Mouse (Mus musculus) right cerebral cortex, postnatal 14 days (tissue): ENCODE measurements around the gene Tbc1d9.

Experiments used
- DNase-seq: peaks from one replicate; pipeline ENCODE4 v3.0.0; 2022

The Tbc1d9 gene

DNA sequence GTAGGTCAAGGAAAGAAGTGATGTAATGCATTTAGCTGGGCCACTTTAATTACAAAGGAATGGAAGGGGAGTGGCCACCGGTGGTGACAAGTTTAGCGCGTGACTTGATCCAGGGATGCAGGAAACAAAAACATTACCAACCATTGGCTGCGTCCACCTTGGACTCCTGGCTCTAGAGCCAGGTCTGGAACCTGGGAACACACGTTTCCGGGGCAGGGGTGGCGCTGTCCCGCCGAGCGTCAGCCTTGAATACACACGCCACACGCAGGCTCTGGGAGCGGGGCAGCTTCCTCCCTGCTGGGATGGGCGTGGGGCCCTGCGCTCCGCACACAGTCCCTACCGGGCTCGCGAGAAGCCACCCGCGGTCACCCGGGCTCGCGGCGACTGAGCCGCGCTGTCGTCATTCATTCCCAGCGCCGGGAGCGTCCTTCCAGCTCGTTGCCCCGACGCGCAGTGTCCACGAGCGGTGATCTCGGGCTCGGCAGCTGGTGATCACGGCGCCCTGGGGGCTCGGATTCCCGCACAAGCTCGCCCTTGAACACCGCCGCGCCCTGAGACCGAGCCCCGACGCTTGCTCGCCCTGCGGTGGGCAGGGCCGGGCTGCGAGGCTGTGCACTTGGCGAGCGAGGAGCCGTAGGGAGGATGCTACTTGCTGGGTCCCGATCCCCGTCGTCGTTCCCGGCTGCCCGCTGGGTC lies at the start of gene Tbc1d9:
Gene Tbc1d9, plus strand, starts transcription at position 118 of the 696 bp plus-strand sequence.
- DNase-seq, result peak; percentile 76

DNA sequence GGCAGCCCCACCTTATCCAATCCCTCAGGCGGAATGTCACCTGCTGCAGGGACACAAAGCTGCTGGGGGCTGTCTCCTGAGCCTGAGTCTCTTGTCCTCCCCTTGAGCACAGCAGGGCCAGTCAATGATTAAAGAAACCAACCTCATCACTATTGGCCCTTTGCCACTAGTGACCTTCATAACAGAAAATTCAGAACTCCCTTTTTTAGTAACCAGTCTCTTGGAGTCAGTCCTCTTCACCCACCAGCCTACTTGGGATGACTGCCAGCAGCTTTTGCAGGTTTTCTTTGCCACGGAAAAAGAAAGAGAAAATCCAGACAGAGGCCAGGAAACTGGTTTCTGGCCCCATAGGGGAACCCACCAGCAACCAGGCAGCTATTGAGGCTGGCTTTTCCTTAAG lies 30.1 kb upstream of the Tbc1d9 start:
- no peak for DNase-seq

DNA sequence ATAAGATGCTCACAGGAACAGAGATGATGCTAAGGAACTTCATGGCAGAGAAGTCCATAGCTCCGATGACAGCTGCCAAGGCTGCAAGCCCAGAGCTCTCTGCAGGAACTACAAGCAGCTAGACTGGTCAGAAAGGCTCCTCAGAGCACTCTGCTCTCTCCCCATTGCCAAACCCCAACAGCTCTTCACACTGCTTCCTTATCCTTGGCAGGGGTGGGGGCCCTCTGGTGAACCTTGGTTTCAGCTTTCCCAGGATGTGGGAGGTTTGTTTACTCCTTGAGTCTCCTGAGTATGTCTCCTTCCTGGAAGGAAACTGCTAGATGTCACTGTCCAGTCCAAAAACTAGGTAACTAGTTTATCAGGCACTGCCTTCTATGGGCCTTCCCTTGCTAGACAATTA lies 25.1 kb upstream of the Tbc1d9 start:
- DNase-seq, result no peak

DNA sequence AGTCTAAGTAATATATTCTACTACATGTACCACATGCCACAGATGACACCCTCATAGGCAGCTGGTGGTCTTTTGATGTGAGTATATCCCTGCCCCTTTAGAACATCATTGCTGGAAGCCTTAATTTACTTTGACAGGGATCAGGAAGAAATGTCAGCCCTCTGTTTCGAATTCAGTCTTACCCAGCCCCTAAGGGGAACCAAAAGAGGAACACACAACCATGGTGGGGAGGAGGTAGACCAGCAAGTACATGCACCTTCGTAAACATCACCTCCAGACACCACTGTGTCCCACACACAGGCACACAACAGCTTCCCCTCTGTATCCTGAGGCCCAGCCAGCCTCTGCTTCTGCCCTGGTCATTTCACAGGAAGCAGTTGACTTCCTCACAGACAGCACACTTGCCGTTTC lies 24.4 kb upstream of the Tbc1d9 start:
- no peak for DNase-seq

DNA sequence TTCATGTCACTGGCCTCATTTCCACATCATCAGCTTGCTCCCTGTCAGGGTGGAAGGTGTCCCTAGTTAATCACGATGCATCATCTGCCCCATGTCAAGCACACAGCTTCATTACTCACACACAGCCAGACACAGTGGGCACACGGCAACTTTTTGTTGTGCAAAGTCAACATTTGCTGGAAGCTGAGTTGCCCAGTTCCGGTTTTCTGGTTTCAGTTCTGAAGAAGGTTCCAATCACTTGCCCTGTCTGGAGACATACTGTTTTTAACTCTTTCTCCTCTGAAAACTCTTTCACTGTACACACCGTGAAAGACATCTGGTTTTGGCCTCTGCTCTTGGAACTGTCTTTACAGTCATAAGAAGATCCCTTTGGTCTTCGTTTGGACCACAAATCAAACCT lies 23.8 kb upstream of the Tbc1d9 start:
- no peak for DNase-seq

DNA sequence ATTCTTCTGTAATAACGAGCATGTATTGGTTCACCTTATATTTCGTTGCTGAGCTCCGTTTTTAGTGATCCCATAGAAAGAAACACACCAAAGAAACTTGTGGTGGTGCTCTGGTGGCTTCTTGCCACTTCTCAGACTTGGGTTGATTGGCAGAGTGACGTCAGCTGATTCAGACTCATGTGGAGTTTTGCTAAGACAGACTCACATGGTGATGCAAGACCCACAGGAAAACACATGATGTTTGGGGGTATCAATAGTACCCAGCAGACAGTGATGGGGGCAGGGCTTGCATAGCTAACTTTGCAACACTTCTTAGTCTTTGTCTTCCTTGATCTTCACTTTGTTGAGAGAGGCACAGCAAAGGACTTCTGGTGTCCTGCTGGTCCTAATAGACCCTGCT lies 20.6 kb upstream of the Tbc1d9 start:
- DNase-seq, result no peak

DNA sequence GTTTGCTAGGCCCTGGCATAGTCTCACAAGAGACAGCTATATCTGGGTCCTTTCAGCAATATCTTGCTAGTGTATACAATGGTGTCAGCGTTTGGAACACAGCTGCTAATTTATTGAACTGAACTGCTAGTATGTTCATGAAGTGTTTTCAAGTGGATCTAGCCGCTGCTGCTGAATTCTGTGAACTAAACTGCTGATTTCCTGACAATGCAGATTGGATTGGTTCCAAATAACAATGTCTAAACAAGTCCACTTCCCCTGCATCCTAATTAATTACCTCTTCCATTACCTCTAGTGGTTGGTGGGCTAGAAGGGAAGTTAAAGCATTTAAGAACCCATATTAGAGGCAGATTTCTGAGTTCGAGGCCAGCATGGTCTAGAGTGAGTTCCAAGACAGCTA lies 19.7 kb upstream of the Tbc1d9 start:
- DNase-seq, result no peak

DNA sequence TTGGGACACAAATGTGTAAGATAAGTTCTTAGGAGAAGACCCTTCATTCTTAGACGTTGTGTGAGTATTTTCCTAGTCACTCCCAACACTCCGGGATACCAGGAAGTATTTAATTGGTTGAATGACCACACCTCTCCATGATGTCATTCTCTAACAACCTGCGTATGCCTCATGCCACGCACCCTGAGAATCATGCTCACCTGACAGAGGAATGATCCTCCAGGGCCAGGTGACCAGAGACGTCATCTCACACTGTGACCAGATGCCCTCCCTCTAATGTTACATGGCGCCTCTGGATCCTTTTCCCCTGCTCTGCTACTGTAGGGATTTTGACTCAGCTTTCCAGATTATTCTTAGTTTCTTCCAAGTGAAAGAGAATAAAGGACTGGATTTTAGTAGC lies 16.0 kb upstream of the Tbc1d9 start:
- DNase-seq, result no peak

DNA sequence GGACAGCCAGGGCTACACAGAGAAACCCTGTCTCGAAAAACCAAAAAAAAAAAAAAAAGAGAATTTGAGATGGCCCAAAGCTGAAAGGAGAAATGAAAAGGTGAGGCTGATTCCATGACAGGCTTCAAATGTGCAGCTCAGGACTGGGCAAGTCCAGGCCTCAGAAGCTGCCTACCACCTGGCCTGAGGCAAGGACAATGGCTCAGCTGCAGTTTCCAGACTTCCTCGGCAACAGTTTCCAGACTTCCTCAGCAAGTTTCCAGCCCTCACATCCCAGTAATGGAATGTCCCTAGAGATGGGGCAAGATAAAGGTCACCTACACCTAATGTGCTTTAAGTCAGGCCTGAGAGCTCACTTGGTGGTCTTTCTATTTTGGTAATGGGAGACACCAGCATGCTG lies 13.1 kb upstream of the Tbc1d9 start:
- no peak for DNase-seq

DNA sequence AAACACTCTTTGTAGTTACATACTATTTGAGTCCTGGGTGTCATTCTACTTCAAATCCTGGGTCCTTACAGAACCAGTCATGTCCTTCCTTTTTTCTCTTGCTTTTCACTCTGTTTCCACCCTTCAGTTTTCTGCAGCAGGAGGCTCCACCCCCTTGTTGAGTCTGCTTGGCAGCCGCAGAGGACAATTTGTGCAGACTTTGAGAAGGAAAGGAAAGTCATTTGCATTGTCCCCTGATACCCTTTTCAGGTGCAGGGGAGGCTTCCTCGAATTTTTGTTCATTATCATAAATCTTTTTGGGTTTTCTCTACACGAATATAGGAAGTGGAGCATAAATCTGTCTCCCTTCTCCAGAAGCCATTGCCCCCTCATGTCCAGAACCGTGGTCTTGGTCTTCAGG lies 12.7 kb upstream of the Tbc1d9 start:
- DNase-seq, result no peak

DNA sequence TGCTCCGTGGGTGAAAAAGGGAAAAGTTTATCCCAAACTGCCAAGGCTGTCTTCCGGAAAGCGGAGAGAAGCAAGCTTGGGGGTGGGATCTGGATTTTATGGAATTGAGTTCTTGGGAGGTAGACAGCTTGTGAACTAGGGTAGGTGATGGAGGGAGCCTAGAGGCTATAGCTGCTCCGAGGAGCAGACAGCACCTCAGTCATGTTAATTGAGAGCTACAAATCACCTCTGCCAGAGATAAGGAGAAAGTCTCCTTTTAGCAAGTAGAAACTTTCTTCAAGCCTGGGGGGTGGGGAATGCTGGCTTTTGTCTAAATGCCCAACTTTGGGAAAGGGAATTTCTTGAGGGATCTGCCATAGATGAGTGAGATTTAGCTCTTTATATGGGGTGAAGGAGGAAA lies 10.0 kb upstream of the Tbc1d9 start:
- DNase-seq, result no peak

DNA sequence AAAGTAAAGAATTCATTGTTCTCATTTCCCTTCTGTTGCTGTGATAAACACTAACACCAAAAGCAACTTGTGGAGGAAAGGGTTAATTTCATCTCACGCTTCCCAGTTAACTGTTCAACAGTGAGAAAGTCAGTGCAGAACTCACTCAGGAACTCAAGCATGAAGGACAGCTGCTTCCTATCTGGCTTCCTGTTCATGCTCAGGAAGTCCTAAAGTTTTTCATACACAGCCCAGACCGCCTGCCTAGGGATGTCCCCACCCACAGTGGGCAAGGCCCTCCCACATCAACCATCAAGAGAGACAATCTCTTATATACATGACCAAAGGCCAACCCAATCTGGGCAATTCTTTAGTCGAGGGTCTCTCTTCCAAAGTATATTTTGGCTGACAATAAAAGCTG lies 6.2 kb upstream of the Tbc1d9 start:
- DNase-seq, result no peak

DNA sequence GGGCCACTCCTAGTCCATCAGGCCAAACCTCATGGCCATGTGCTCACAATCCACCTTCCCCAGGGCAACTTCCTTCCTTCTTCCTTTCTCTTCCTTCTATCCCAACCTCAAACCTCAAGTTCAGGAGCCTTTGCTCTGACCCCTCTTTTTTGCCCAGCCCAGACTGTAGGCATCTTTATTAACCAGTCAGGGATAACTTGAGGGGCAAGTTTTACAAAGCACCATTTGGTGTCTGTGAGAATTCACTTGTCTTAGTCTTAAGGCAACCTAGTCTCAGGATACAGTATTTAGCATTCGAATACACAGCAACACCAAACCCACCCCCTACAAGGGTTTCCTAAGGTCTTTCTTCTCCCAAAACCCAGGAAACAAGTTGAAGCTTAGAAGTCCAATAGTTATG lies 5.5 kb upstream of the Tbc1d9 start:
- DNase-seq, result no peak

DNA sequence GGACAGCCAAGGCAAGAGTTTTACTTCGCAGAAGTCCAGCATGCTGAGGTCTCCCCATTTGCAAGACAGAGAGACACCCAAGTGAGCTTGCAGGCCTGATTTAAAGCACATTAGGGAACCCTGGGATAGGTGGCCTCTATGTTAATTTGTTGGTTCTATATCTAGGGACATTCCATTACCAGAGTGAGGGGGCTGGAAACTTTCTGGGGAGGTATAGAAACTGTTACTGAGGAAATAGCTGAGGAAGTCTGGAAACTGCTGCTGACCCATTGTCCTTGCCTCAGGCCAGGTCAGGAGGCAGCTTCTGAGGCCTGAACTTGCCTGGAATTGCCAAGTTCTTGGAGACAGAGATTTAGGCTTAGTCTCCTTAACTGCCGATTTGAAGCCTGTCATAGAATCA lies 4.5 kb upstream of the Tbc1d9 start:
- DNase-seq, result no peak

DNA sequence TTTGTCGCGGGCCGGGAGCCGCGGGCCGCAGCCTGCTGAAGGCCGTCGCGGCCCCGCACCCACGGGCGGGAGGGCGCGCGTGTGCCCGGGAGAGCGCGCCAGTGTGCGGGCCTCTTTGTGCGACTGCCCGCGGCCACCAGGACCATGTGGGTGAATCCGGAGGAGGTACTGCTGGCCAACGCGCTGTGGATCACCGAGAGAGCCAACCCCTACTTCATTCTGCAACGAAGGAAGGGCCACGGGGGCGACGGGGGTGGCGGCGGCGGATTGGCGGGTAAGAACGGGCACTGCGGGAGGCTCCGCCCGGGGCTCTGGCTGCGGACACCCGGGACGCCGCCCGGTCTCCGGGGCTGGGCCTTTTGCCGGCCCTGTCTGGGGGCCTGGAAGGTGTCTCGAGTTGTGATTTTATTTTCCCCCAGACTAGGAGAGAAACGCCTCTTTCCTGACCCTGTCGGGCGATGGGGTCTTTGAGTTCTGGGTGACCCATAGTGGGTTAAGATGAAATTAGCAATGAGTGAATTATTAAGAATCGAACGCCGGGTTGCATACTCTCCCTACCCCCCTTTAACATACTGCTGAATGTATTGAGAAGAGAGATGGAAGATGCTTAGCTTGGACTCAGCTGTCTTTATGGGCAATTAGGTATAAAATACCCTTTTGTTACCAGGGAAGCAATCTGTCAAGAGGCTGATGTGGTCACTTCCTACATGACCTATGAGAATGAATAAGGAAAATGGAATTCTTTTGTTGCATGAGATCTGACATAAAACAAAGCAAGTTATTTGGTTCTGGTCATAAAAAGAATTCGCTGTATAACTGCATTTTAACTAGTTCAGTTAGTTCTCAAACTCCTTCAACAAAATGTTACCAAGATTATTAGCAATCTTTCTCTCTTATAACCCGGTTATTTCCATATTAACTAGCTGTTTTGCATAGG lies 1.0 kb downstream of the Tbc1d9 start, which contains the start of gene Gm10645:
Gene Gm10645, minus strand, starts transcription at position 240 of the 937 bp plus-strand sequence.
- peak; percentile 67 for DNase-seq

DNA sequence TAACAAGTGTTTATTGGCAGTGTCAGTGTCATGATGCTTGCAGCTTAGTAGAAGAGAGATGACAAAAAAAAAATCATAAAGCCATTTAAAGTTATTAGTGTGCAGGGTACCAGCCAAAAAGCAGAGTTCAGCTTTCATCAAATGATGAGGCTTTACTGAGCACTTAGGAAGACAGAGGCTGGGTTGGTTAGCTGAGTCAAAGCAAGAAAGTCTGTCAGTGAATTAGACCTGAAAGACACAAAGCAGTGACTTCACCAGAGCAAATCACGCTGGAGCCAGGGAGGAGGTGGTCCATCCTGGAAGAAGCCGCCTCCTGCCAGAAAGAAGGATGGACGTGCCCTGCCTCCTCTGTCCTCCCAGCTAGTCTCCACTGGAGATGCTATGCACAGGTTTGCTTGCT lies 2.8 kb downstream of the Tbc1d9 start:
- DNase-seq, result no peak

DNA sequence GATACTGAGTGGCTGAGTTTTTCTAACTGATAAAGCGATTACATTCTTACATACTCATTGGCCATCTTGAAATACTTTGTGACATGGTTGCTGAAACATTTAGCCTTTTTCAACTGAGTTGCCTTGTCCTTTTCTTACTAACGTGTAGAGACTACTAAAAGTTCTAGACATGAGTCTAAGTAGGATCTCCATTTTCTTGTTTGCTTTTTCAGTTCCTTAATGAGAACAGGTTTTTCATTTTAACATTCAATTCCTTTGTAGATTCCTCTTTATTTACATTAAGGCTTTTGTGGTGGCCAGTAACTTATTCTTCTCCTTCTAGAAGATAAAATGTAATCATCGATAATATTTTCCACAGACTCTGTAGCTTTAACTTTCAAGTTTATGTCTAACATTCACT lies 4.0 kb downstream of the Tbc1d9 start:
- no peak for DNase-seq

DNA sequence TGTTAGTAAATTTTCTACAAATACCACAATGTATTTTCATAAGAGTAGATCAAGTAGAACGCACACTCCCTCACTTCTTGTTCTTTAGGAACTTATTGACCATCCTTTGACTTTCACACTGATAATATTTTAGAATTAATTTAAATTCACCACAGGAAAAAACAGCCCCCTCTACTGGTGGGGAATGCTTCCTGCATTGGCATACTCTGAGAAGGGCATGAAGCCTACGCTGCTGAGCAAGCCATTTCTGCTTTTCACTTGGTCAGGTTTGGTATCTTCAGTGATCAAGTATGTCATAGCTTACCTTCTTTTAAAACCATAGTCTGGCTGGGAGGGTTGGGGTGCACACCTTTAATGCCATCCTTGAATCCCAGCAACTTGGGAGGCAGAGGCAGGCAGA lies 4.6 kb downstream of the Tbc1d9 start:
- DNase-seq, result peak; percentile 22

DNA sequence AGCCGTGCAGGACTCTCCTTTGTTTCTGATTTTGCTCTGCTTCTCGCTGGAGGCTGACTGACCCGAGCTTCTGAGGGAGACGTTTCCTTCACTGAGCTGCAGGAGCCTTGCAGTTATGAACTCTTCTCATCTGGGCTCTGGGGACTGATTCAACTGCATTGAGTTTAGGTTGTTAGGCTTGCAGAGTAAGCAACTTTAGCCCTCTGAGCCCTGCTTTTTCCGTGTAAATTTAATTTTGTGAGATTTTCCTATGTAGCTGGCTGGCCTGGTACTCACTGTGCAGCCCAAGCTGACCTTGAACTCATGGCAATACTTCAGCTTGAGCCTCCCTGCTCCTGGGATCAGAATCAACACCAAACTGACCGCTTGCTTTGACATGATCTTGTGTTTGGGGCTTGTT lies 5.7 kb downstream of the Tbc1d9 start:
- no peak for DNase-seq

DNA sequence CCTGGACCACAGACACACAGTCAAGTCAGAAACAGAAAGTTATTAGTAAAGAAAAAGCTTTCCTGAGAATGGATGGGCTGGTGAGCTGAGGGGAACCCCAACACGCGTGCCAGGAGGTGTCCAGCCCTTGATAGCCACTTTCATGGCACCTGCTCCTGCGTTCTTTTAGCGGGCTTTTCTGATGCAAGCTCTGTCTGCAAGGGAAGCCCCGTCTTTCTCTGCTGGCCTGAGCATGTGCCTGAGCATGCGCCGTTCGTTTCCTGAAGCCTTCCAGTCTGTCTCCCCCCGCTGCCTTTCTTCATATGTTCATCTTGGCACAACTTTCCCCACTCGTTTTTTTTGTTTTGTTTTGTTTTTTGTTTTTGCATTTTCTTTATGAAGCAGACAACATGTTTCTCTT lies 10.5 kb downstream of the Tbc1d9 start:
- DNase-seq, result peak; percentile 38

DNA sequence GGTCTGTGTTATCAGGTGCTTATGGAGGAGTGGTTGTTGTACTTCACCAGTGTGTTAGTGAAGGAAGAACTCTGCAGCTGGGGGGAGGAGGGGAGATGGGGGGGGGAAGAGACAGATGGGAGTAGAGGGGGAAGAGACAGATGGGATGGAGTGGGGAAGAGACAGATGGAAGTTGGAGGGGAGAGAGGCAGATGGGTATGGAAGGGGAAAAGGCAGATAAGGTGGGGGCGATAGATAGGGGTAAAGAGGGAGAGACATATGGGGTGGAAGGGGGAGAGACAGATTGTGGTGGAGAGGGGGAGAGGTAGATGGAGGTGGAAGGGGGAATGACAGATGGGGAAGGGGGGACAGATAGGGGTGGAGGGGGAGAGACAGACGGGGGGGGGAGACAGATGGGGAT lies 11.6 kb downstream of the Tbc1d9 start:
- no peak for DNase-seq

DNA sequence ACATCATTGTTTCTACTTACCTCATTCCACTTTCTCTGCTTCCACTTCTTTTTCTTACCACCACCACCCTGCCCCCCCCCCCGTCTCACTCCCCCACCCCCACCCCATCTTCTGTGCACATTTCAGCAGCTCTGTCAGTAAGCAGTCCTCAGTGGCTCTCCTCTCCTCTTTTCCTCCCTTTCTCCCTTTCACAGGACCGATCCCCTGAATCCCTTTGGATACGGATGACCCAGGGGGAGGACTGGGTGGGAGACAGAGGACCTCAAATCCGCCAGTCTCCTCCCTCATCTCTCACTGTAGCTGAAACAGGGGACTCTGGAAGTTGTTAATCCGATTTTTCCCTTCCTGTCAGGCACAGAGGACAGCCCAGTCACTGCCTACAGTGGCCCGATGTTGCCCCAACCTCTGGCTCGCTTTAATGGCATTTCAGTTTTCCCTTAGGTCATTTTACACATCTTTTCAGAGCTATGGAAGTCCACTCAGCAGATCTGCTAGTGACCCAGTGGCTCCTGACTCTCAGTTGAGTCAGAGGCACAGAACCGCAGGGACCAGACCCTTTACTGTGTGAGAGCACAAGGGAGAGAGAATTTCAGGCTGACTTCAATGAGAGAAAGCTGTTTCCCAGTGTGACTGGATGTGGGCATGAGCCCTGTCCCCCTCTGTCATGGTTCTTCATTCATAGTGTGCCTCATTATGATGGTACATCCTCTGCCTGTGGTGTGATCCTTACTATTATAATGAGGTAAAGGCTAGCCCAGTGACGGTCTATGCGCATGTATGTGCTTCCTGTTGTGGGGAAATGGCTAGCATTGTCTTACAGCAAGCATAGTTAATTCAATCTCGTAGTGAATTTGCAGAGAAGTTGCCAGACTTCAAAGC lies 12.4 kb downstream of the Tbc1d9 start:
- no peak for DNase-seq

DNA sequence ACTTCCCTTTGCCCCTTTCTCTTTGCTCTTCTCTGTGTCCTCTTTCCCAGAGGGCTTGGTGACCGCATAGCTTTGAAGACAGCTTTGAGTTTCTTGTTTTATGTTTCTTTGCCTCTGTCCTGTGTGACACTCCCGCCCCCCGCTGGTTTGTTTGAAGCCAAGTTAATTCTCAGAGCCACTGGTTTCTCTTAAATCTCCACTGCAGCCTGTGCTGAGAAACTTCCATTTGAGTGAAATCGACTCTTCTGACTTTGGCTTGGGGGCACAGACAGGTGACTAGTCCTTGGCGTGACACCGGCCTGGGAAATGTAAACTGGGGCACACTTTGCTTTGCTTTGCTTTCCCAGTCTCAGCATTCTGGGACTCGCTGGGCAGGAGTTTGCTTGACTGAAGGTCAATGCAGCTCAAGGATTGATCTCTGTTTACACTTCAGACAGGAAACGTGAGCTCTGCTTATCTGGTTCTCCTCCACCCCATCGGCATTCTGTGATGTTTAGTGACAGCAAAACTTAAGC lies 13.1 kb downstream of the Tbc1d9 start:
- DNase-seq, result no peak
